Mouse (Mus musculus): ENCODE results near the gene Nkapd1. TPM values are rescaled to one million over a fixed set of nuclear protein-coding genes. Genes with fewer than 3 reads are reported as not detected.

The Nkapd1 gene
- polyA plus RNA-seq (2012; rRNA removed; ENCODE audit: low replicate concordance) = 4.9 and 8.5 TPM in 2 replicates

DNA sequence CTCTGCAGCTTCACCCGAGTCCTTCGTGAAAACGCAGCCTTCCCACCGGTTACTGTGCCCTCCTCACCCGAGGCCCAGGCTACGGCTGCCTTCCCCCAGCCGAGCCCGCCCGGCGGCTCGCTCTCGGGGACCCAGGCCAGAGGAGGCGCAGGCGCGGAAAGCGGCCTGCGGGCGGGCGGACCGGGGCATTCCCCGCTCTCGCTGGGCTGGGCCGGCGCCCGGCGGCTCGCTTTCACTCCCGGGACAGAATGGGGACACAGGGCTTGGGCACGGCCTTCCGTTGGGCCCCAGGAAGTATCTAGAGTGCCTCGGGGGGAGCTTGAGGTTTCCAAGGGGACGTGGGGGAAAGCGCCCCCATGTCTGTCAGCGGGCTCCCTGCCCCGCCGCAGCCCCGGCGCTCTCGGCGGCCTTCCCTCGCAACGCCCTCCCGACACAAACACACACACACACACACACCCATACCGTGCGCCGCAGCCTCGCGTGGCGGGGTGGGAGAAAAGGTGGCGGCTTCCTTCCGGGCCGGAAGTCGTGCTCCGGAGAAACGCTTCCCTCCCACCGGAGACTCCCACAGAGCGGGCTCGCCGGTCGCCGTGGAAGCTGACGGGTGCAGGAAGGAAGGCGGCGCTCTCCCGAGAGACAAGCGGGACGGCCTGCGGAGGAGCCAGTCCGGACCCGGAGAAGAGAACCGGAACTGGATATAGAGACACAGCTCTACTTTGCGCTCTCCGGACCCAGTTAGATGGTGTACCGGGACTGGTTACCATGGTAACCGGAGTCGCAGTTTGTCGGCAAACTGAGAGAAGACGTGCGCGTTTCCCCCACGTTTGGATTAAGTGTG is at the start of gene Nkapd1, which contains the start of gene Pih1d2:
Gene Nkapd1, minus strand, starts transcription at position 699 of the 838 bp plus-strand sequence.
Gene Pih1d2, plus strand, starts transcription at position 556 of the 838 bp plus-strand sequence.

DNA sequence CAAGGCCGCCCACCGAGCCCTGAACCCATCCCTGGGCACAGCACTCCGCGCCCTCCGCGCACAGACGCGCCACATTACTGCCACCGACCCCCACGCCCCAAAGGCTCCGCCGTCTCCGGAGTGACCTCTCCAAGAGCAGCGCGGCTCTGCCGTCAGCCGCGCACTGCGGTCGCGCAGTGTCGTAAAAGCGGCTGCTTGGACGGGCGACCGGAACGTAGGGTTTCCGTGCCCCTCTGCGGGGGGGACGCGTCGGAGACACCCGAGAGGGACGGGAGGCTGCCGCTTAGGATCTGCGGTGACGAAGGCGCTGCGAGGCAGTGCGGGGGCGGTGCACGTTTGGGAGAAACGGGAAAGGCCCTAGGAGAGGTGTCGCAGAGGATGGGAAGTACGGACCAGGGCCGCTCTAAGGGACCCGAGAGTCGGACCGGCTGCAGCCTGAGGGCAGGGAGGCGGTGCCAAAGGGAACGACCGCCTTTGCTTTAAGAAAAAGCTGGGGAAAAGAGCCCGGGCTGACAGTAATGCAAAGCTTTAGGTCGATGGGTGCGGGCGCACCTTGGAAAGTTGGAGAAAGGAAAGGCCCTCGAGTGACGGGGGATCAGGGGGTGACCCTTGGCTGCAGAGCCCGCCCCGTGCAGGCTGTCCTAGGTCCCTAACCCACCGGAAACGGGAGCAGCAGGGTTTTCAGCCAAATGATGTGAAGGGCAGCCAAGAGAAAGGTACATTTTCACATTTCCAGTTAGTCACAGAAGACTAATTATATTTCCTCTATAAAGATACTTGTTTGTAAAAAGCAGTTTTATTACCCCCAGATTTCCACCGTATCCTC is 42.3 kb upstream of the Nkapd1 start, which contains the start of gene Dlat:
Gene Dlat, minus strand, starts transcription at position 389 of the 826 bp plus-strand sequence.

DNA sequence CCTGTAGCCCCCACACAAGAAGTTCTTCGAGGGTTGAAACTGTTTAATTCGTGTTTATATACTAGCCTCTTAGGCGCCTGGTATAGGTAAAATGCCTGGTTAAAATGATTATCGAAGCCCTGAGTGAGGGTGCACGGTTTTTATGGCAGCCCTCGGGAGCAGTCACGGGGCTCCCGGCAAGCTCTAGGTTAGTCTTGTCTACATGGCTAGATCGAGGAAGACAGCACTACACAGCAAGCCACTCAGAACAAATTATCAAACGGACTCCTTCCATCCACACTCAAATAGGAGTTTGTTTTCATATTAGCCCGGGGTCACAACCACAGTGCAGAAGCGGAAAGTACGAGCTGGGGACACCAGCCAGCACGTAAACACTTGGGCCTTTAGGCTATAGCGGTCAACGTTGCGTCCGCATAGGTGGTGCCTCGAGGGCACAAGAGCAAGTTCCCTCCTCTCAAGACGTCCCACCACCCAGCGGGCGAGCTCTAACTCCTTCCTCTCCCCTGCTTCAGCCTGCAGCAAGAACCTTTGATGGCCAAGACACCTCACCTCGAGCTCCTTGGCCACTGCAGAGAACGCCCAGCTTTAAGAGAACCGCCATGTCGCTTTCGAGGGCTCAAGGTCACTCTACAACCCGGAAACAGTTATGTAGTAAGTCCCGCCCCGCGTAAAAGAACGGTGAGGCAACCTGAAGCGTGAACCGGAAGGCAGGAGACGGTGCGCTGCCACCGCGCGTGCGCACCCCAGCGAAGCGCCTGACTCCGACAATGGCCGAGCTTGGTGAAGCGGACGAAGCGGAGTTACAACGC is 13.9 kb downstream of the Nkapd1 start, which contains the start of the genes Sdhd and Timm8b:
Gene Sdhd, minus strand, starts transcription at position 624 of the 809 bp plus-strand sequence.
Gene Timm8b, plus strand, starts transcription at position 722 of the 809 bp plus-strand sequence.

DNA sequence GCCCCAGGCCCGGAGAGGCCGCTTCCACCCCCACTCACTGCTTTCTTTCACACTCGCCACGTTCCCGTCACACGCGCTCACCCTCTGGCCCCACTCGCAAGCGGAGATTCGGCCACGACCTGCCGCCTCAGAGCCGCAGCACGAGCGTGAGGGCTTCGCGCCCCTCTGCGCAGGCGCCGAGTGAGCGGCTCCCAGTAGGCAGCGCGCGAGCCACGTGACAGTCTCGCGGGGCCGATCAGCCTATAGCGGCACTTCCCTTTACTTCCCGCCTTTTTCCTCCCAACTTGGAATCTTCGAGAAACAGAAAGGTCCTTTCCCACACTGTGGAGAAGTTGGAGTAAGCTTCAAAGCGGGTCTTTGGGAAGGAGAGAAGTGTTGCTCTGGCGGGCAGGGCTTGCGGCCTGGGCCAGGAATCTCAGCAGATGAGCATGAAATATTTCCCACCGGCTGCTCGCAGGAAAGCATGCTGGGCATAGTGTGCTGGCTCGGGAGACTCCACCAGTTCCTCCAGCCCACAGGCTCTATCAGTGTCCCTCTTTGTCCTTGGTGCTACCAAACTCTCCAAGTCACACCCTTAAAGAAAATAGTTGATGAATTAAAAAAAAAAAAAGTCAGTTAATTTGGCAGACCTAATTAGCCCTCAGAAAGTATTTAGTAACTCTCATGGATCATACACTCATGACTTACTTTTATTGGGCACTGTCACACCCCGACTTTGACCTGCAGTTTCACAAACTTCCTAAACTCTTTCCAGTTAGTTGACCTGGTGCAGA is 55.9 kb downstream of the Nkapd1 start, which contains the start of gene Tex12:
Gene Tex12, minus strand, starts transcription at position 181 of the 773 bp plus-strand sequence.

Other genes with a start within 250 kb of the Nkapd1 start
- 0.49 and 173 TPM in 2 replicates for gene Plet1, start 122.9 kb downstream of the Nkapd1 start, polyA plus RNA-seq (2012; rRNA removed; ENCODE audit: low replicate concordance)
- 40.9 and 51.6 TPM in 2 replicates for gene Pts, start 88.7 kb downstream of the Nkapd1 start, polyA plus RNA-seq (2012; rRNA removed; ENCODE audit: low replicate concordance)
- 4.6 TPM in 2 replicates for gene Il18, start 62.6 kb downstream of the Nkapd1 start, polyA plus RNA-seq (2012; rRNA removed; ENCODE audit: low replicate concordance)
- gene Bco2, start 62.3 kb downstream of the Nkapd1 start, polyA plus RNA-seq (2012; rRNA removed; ENCODE audit: low replicate concordance) = 0.36 and 1.1 TPM in 2 replicates
- gene Tex12, start 56.1 kb downstream of the Nkapd1 start, polyA plus RNA-seq (2012; rRNA removed; ENCODE audit: low replicate concordance) = not detected in 2 replicates
- 236 and 403 TPM in 2 replicates for gene Sdhd, start 13.7 kb downstream of the Nkapd1 start, polyA plus RNA-seq (2012; rRNA removed; ENCODE audit: low replicate concordance)
- 196 and 264 TPM in 2 replicates for gene Timm8b, start 13.6 kb downstream of the Nkapd1 start, polyA plus RNA-seq (2012; rRNA removed; ENCODE audit: low replicate concordance)
- 1.5 and 1.8 TPM in 2 replicates for gene Pih1d2, start 143 bp downstream of the Nkapd1 start, polyA plus RNA-seq (2012; rRNA removed; ENCODE audit: low replicate concordance)
- 75.0 and 100 TPM in 2 replicates for gene Dlat, start 42.3 kb upstream of the Nkapd1 start, polyA plus RNA-seq (2012; rRNA removed; ENCODE audit: low replicate concordance)
- gene Dixdc1, start 122.1 kb upstream of the Nkapd1 start, polyA plus RNA-seq (2012; rRNA removed; ENCODE audit: low replicate concordance) = 3.5 and 9.6 TPM in 2 replicates
- gene 2310030G06Rik, start 129.1 kb upstream of the Nkapd1 start, polyA plus RNA-seq (2012; rRNA removed; ENCODE audit: low replicate concordance) = 1.7 and 5.9 TPM in 2 replicates
- gene Cryab, start 133.9 kb upstream of the Nkapd1 start, polyA plus RNA-seq (2012; rRNA removed; ENCODE audit: low replicate concordance) = 144 and 503 TPM in 2 replicates
- gene Hspb2, start 134.9 kb upstream of the Nkapd1 start, polyA plus RNA-seq (2012; rRNA removed; ENCODE audit: low replicate concordance) = 24.6 and 27.1 TPM in 2 replicates
- gene Fdxacb1, start 150.8 kb upstream of the Nkapd1 start, polyA plus RNA-seq (2012; rRNA removed; ENCODE audit: low replicate concordance) = 4.9 and 6.3 TPM in 2 replicates
- 38.9 and 56.4 TPM in 2 replicates for gene Alg9, start 157.6 kb upstream of the Nkapd1 start, polyA plus RNA-seq (2012; rRNA removed; ENCODE audit: low replicate concordance)
- 70.3 and 191 TPM in 2 replicates for gene 1110032A03Rik, start 158.1 kb upstream of the Nkapd1 start, polyA plus RNA-seq (2012; rRNA removed; ENCODE audit: low replicate concordance)
- gene Ppp2r1b, start 227.8 kb upstream of the Nkapd1 start, polyA plus RNA-seq (2012; rRNA removed; ENCODE audit: low replicate concordance) = 41.3 and 58.5 TPM in 2 replicates

All from subcutaneous adipose tissue, adult 2 months (tissue).